Mouse (Mus musculus): ENCODE data around the gene Hormad2. TPM values are rescaled to one million over a fixed set of nuclear protein-coding genes. Genes with fewer than 3 reads are reported as not detected.

Hormad2 gene
- polyA plus RNA-seq, 3 experiments from 2014 or later: 0.47 to 2.1 (median 0.60) TPM

DNA sequence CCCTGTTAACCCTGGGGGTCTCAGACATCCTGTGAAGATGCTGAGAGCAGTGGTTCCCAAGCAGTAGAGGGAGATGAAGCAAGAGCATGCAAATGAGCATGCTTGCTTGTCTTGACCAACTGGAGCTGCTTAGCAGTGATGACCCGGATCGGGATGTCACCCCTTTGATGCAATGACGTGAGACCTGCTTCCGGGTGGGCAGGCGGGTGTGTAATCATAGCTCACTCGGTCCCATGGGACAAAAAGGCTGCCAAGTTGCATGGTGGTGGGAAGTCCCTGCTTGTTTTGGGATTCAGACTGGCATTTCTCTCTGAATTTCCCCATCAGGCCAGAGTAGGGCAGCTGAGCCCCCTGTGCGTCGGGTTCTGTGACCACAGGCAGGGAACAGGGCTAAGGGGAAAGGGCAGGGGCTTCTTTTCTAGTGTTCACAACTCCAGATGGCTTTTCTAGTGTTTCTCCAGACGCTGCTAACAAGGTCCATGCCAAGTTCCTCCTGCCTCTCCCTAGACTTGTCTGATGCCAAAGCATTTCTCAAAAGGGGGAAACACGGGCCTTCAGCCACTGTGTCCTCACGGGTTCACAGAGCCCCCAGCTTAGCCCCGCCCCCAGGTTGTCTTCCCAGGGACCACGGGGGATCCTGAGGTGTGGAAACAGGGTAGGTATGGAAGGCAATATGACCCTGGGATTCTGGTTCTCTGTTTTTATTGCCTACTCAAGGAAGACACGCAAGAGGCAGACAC is 141.0 kb downstream of the Hormad2 start:
- ATAC-seq: no peak

DNA sequence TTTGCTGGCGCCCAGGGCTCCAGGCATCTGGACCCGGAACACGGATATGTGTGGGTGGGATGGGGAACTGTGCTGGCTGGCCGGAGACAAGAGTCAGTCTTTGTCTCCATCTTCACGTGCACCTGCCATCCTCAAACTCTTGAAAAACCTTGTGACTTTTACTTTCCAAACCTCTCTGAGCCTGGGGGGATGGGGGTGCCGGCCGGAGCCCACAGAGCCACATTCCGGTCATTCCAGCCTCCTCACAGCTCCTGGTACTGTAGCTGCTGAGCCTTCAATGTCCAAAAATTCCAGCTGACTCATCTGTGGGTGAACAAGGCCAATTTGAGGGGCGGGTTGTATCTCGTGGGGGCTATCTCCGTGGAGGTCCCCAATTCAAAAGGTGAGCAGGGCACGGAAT is 141.7 kb downstream of the Hormad2 start:
- ATAC-seq: no peak

DNA sequence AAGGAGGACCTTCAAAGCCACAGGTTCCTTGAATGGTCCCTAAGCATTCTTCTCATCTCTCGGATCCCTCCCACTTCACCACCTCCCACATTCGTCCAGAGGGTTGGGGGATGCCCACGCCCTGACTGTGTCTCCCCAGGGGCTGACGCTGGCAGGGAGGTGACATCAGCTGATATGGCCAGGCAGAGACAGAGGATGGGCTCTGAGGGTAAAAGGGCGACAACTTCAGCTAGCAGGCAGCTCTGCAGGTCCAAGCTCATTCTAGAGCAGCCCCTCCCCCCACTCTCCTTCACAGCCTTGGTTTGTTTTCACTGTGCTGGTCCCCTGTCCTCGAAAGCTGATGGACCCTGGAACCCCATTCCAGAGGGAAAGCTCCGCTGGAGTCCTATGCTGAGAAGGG is 142.3 kb downstream of the Hormad2 start:
- no peak for ATAC-seq

DNA sequence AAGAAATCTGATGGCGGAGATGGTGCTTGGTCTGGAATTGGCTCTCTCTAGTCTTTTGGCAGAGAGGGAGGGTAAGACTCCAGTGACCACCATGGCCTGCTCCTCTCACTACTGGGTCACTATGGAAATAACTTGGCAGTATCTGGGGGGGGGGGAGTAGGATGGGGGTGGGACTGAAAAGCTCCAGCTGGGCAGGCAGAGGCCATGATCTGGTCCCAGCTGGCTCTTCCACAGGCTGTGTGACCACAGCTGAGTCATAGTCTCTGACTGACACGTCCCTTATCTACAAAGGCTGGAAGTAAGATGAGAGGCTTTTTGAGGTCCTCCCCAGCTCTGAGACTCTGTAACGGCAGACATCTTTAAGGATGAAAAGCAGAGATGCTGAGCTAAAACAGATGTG is 143.2 kb downstream of the Hormad2 start:
- ATAC-seq: no peak

DNA sequence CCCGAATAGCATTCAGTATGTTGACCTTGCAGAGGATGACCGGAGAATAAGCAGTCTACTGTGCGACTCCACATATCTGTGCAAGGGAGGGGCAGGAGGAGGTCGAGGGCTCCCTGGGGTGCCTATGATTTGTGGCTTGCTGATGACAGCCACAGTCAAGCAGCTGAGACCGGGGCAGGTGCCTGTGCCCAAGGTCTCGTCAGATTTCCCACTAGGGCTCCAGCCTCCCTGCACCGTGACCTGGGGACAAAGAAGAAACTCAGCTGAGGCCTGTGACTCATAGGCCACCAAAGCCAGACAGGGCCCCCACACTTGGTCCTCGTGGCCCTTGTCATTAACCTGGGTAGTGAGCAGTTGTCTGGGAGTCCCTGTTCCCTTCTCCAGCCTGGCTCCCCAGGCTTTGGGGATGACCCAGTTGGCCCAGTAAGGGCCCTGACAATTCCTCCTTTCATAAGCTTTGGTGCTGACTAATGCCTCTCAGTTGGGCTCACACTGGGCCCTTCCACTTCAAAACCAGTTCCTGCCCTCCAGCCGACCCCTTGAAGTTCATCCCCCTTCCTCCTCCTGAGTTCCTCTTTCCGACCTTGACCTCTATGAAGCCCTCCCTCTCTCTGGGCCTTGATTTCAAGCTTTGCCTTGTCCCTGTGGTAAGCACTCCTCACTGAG is 144.2 kb downstream of the Hormad2 start:
- no peak for ATAC-seq

Other genes with a start within 250 kb of the Hormad2 start
- gene Castor1, start 222.9 kb downstream of the Hormad2 start, polyA plus RNA-seq (2017; shearing (Covaris generic)): 10 to 100 TPM; 25.7 to 42.0 (median 37.8) TPM
- 10 to 100 TPM; 11.2 to 23.6 (median 16.6) TPM for gene Osm, start 204.7 kb downstream of the Hormad2 start, polyA plus RNA-seq (2017; shearing (Covaris generic))
- 1 to 10 TPM; 1.9 to 2.6 (median 2.5) TPM for gene Lif, start 183.5 kb downstream of the Hormad2 start, polyA plus RNA-seq (2017; shearing (Covaris generic))
- gene Mtmr3, start 153.8 kb upstream of the Hormad2 start, polyA plus RNA-seq (2017; shearing (Covaris generic)): 10 to 100 TPM; 15.1 to 34.1 (median 32.3) TPM
- gene Gm11032, start 179.0 kb upstream of the Hormad2 start, polyA plus RNA-seq (2017; shearing (Covaris generic)): not detected
- 10 to 100 TPM; 31.0 to 32.0 (median 31.7) TPM for gene Ascc2, start 196.6 kb upstream of the Hormad2 start, polyA plus RNA-seq (2017; shearing (Covaris generic))

Data from inflammation-experienced regulatory T-cells, adult 6 months (primary cell).